Mouse (Mus musculus) spleen, adult 2 months (tissue): ENCODE measurements around the gene Myo18a.

Experiments
- CTCF ChIP-seq: fragments of 200-500 bp; IDR thresholded peaks from 2 replicates; pipeline ENCODE4 v1.5.1; 2011; ENCODE audit warnings: mild to moderate bottlenecking, inconsistent platforms; ENCODE audit not compliant: insufficient read depth, insufficient read length, insufficient replicate concordance; ENCODE audit errors: extremely low read depth
- POLR2A ChIP-seq: fragments of 200-500 bp; IDR thresholded peaks from 2 replicates; pipeline ENCODE4 v1.6.1; 2011; ENCODE audit warnings: low read depth, low read length, inconsistent platforms

GRCm38 (mm10) chr11:77791752-77792565, 28.9 kb downstream of the Myo18a start:
- TF ChIP-seq POLR2A (no peak), CTCF (no peak)
